Mouse (Mus musculus) R1 (cell line): ENCODE measurements at regions not wholly inside any gene's neighbourhood (a gene's known extent, or its start where the extent isn't known, plus 50 kb on each side); places are given as distances from the start of the nearest gene placed in this dataset.

Experiments used
- DNase-seq: peaks from one replicate; pipeline ENCODE4 v3.0.0-alpha.2; 2018; ENCODE audit warnings: low read depth, low spot score

DNA sequence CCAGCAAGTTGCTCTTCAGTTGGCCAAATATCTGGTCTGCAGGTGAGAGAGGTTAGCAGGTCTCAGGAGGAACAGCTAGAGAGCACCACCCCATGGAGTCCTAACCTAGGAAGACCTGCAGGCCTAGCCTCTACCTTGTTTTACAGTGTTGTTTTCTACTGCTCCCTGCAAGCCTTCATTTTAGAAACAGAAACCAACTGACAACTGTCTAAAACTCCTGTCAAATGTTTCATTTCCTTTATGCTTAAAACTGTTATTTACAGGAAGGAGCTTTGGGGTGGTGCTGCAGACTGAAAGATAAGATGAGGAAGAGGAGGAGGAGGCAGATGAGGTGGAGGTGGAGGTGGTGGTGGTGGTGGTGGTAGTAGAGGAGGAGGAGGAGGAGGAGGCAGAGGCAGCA lies 96.6 kb upstream of the Selenop start:
- DNase-seq = no peak

DNA sequence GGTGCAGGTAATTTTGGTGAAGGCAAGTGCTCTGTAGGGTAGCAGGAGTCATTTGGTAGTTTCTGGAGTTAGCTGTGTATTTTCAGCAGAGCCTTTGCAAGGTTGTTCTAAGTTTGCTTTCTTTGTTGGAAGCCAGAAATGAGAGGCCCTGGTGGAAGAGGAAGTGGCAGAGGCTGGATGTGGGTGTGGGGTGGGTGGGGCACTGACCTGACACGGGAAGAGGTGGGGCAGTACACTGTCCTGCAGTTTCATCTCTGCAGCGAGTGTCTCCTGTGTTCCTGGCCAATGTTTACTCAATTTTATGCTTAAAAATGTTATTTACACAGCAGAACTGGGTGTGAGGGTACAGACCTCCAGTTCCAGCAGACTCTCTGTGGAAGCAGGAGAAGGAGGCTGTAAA lies 94.3 kb upstream of the Selenop start:
- DNase-seq = no peak

DNA sequence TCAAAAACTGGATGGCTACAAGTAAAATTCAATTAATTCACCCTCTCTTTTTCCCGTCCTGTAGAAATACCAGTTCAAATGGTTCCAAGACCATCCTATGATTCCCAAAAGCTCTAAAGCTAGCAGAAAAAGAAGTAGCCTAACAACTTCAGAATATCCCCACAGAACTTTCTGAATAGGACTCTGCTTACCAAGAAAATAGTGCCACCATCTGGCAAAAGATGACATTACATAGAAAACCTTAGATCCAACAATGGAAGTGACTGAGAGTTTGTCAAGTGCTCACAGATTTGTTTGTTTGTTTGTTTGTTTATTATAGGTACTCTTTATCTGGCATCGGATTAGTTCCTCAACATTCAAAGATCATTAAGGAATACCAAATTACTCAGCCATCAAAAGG lies 93.5 kb upstream of the Selenop start:
- peak; percentile 56 for DNase-seq

DNA sequence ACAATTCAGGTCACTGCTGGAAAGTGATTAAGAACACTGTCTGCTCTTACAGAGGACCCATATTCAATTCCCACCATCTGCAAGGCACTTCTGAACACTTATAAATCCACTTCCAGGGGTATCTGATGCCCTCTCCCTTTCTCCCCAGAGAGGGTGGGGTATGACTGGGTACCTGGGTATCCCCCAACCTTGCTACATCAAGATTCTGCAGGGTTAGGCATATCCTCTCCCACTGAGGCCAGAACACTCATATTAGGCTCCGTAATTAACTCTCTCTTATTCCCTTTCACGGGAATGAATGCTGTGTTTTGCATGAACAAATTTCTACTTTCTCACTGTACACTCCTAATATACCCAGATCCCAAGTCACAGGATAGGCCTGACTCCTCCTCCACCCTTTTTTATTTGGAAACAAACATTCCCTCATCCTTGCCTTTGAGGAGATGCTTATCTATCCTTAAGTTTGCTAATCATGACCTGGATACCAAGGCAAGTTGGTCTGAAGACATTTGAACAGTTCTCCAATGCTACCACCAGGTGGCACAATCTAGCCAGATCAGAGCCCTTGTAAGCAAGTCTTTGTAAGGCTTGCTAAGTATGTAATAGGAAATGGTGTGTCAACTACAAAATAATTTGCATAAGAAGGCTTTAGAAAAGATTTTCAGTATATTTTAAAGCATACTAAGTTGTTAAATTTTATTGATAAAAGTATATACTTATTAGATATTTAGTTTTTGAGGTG lies 66.3 kb upstream of the Selenop start:
- DNase-seq = peak; percentile 86

DNA sequence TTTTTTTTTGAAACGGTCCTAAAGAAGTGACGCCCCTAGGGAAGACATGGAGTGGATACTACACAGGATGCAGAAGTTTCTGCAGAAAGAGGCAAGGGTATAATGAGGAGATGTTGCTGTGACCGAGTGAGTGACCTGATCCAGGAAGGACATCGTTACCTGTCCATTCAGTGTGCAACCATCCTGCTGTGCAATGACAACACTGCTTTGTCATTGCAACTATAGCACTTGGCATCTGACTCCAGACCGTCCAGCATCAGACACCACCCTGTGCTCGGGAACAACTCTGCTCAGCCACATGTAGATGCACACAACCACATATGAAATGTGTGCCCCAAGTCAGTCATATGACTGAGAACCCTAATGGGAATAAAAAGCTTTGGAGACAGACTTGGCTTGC lies 62.8 kb upstream of the Selenop start:
- peak; percentile 67 for DNase-seq

DNA sequence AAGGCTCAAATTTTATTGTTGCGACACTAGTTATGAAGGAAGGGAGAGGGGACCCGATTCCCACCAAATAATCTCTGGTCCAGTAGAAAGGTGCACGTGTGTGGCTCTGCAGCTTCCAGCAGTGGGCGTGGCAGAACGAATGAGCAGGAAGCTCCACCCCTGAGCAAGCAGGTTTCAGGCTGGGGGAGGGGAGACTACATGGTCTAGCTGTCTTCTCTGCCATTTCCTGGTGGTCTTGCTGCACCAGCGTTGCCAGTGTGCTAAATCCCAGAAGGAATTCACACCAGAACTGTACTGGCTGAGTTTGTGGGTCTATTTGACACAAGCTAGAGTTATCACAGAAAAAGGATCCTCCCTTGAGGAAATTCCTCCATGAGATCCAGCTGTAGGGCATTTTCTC lies 62.3 kb upstream of the Selenop start:
- DNase-seq = peak; percentile 51

DNA sequence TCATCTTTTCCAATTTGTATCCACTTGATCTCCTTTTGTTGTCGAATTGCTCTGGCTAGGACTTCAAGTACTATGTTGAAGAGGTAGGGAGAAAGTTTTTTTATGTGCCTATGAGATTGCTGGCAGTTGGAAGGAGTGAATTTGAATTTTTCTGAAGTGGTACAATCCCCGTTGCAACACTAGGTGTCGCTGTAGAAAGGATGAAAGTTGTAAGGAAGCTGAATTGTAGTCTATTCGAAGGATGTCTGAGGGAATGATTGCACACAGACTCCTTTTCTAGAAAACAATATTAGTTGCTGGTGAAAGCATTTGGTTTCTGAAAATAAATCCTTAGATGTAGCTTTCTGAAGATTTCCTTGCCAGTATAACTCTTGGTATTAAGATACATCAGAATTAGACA lies 54.6 kb upstream of the Selenop start:
- peak; percentile 43 for DNase-seq

DNA sequence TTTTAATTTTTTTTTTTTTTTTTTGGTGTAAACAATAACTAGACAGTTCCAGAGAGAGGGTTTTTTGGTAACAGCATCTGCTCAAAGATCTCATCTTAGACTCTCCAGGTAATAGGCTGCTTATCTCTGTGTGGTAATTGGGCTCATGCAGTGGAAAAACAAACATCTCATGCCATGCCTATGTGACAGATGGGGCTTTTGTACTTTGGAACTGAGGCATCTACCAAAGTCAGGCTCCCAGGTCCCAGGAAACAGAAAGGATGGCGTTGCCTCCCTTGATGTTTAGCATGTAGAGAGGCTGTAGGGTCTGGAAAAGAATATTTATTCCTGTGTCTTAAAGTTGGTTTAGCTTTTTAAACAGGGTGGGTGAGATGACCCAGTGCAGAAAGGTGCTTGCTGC lies 53.1 kb upstream of the Selenop start:
- no peak for DNase-seq
